ENCODE assay signal across 26 mouse cellular contexts in genomic region chr10:90630099-90630698, GRCm38 (mm10).
DNase-seq lines count a peak whose midpoint lies in the region; ATAC-seq and TF ChIP-seq lines count a peak whose summit lies in the region.
"Had no signal": no experiment of that assay in that cellular context is flagged by ENCODE, and none has a peak within 500 bp of the region (broad histone marks: within the 10 kb centered on the region; RNA-seq: fewer than 3 reads in every experiment).

No protein-coding gene starts in this region.

- no peaks in the 10 kb centered on the region for H3K36me3 ChIP-seq in kidney, postnatal 0 days (ENCODE audit: insufficient read depth, low read length)
- no peaks in the 10 kb centered on the region for H3K36me3 ChIP-seq in limb, embryonic 14.5 days (ENCODE audit: control insufficient read depth, insufficient read depth, low read length)
- H3K36me3 ChIP-seq in limb, embryonic 10.5 days = no peaks in the 10 kb centered on the region
- no peaks in the 10 kb centered on the region for H3K36me3 ChIP-seq in hindbrain, embryonic 11.5 days (ENCODE audit: control insufficient read depth, insufficient read depth, low read length)
- H3K36me3 ChIP-seq: embryonic facial prominence, embryonic 13.5 days; forebrain, embryonic 10.5 days; forebrain, embryonic 15.5 days; heart, embryonic 12.5 days; heart, embryonic 15.5 days; hindbrain, embryonic 12.5 days; hindbrain, embryonic 15.5 days had no signal

- H3K4me2 ChIP-seq in kidney, postnatal 0 days (ENCODE audit: low read length) = no peak overlapping the region
- H3K4me2 ChIP-seq in limb, embryonic 14.5 days (replicated peaks; ENCODE audit: low read depth, low read length, severe bottlenecking) = no peak overlapping the region
- no peak overlapping the region for H3K4me2 ChIP-seq in hindbrain, embryonic 11.5 days (replicated peaks; ENCODE audit: low read depth, low read length)
- H3K4me2 ChIP-seq: embryonic facial prominence, embryonic 13.5 days; forebrain, embryonic 15.5 days; heart, embryonic 12.5 days; heart, embryonic 15.5 days; hindbrain, embryonic 12.5 days; hindbrain, embryonic 15.5 days had no signal

- ATAC-seq in kidney, postnatal 0 days (replicated peaks; ENCODE audit: low FRiP score, low read depth) = no peak
- ATAC-seq in limb, embryonic 14.5 days (ENCODE audit: low FRiP score, low read depth) = no peak
- no peak for ATAC-seq in hindbrain, embryonic 11.5 days (ENCODE audit: low FRiP score)
- ATAC-seq: activated CD4-positive, CD25-positive, alpha-beta regulatory T cell, adult 4 months; CD4-positive, CD25-positive, alpha-beta regulatory T cell, adult 4 months; forebrain, embryonic 15.5 days had no signal

- H3K27ac ChIP-seq in kidney, postnatal 0 days = no peak overlapping the region
- no peak overlapping the region for H3K27ac ChIP-seq in limb, embryonic 14.5 days (replicated peaks; ENCODE audit: low read depth, low read length)
- no peak overlapping the region for H3K27ac ChIP-seq in limb, embryonic 10.5 days
- H3K27ac ChIP-seq in hindbrain, embryonic 11.5 days (ENCODE audit: low read depth, low read length) = no peak overlapping the region
- H3K27ac ChIP-seq: embryonic facial prominence, embryonic 13.5 days; forebrain, embryonic 10.5 days; forebrain, embryonic 15.5 days; heart, embryonic 15.5 days; hindbrain, embryonic 12.5 days; hindbrain, embryonic 15.5 days had no signal

- no peaks in the 10 kb centered on the region for H3K27me3 ChIP-seq in kidney, postnatal 0 days (ENCODE audit: insufficient read depth, low read length)
- no peaks in the 10 kb centered on the region for H3K27me3 ChIP-seq in limb, embryonic 14.5 days (ENCODE audit: control insufficient read depth, insufficient read depth, low read length)
- no peaks in the 10 kb centered on the region for H3K27me3 ChIP-seq in limb, embryonic 10.5 days (ENCODE audit: low read depth, poor library complexity, severe bottlenecking)
- H3K27me3 ChIP-seq in hindbrain, embryonic 11.5 days (ENCODE audit: control insufficient read depth, insufficient read depth, low read length) = no peaks in the 10 kb centered on the region
- H3K27me3 ChIP-seq: embryonic facial prominence, embryonic 13.5 days; forebrain, embryonic 15.5 days; heart, embryonic 12.5 days; heart, embryonic 15.5 days; hindbrain, embryonic 12.5 days; hindbrain, embryonic 15.5 days had no signal

- H3K9me3 ChIP-seq in kidney, postnatal 0 days (replicated peaks; ENCODE audit: low read length) = no peaks in the 10 kb centered on the region
- 0 out of 2 replicates have a peak, but pooled peaks cover 3% of the 10 kb centered on the region for H3K9me3 ChIP-seq in limb, embryonic 14.5 days (ENCODE audit: control insufficient read depth, low read length)
- H3K9me3 ChIP-seq in limb, embryonic 10.5 days (replicated peaks) = no peaks in the 10 kb centered on the region
- H3K9me3 ChIP-seq in hindbrain, embryonic 11.5 days (ENCODE audit: control insufficient read depth, low read length) = no peaks in the 10 kb centered on the region
- H3K9me3 ChIP-seq: forebrain, embryonic 15.5 days; hindbrain, embryonic 12.5 days; hindbrain, embryonic 15.5 days had no signal

- 76% methylated on average over 7 of the region's 7 CpGs for WGBS in kidney, postnatal 0 days
- WGBS in limb, embryonic 14.5 days = 63% methylated on average over 7 of the region's 7 CpGs
- 94% methylated on average over 7 of the region's 7 CpGs for WGBS in limb, embryonic 10.5 days
- 93% methylated on average over 7 of the region's 7 CpGs for WGBS in hindbrain, embryonic 11.5 days

- peak; percentile 1 for DNase-seq in kidney, postnatal 0 days (ENCODE audit: low spot score)
- no peak for DNase-seq in kidney, adult 11 months
- DNase-seq in limb, embryonic 14.5 days (ENCODE audit: low spot score) = peak; percentile 21
- DNase-seq in limb, embryonic 10.5 days (ENCODE audit: low spot score) = no peak
- DNase-seq in brain, adult 2 months (ENCODE audit: low read depth, low spot score) = peak; percentile 43
- DNase-seq in mesoderm, embryonic 11.5 days (ENCODE audit: low read depth, low spot score) = peak; percentile 4
- no peak for DNase-seq in hindbrain, embryonic 11.5 days (ENCODE audit: low spot score)
- DNase-seq: adrenal gland, adult 8-10 months; adrenal gland, postnatal 25 days; cerebellum, adult 11 months; cerebellum, adult 2 months; cerebellum, adult 9-11 months; cerebellum, postnatal 25 days; gastrocnemius, postnatal 25 days; heart, adult 18-20 months; heart, postnatal 14 days; heart, postnatal 4 days had no signal

- H3K4me3 ChIP-seq in kidney, postnatal 0 days (replicated peaks; ENCODE audit: low read depth, low read length) = no peak overlapping the region
- no peak overlapping the region for H3K4me3 ChIP-seq in limb, embryonic 14.5 days (replicated peaks; ENCODE audit: low read length)
- H3K4me3 ChIP-seq in limb, embryonic 10.5 days = no peak overlapping the region
- H3K4me3 ChIP-seq in hindbrain, embryonic 11.5 days (ENCODE audit: low read depth, low read length) = no peak overlapping the region
- H3K4me3 ChIP-seq: embryonic facial prominence, embryonic 13.5 days; forebrain, embryonic 10.5 days; forebrain, embryonic 15.5 days; heart, embryonic 12.5 days; heart, embryonic 15.5 days; hindbrain, embryonic 12.5 days; hindbrain, embryonic 15.5 days had no signal

- H3K9ac ChIP-seq in kidney, postnatal 0 days (ENCODE audit: low read depth, low read length) = no peak overlapping the region
- no peak overlapping the region for H3K9ac ChIP-seq in limb, embryonic 14.5 days (ENCODE audit: low read depth, low read length, severe bottlenecking)
- H3K9ac ChIP-seq in hindbrain, embryonic 11.5 days (ENCODE audit: low read depth, low read length) = no peak overlapping the region
- H3K9ac ChIP-seq: embryonic facial prominence, embryonic 13.5 days; forebrain, embryonic 15.5 days; heart, embryonic 12.5 days; heart, embryonic 15.5 days; hindbrain, embryonic 12.5 days; hindbrain, embryonic 15.5 days had no signal

- no peak for TF ChIP-seq POLR2A in limb, embryonic 14.5 days (IDR thresholded peaks at IDR 0.05; ENCODE audit: borderline replicate concordance, extremely low read depth, insufficient read depth, insufficient read length)

- TF ChIP-seq CTCF in kidney, postnatal 0 days (IDR thresholded peaks at IDR 0.05; ENCODE audit: low read depth) = no peak

- no peaks in the 10 kb centered on the region for H3K4me1 ChIP-seq in kidney, postnatal 0 days (replicated peaks; ENCODE audit: insufficient read depth, low read length)
- peaks cover 4% of the 10 kb centered on the region; the same call in 1 of the 2 replicates for H3K4me1 ChIP-seq in limb, embryonic 14.5 days (ENCODE audit: control insufficient read depth, insufficient read depth, low read length)
- no peaks in the 10 kb centered on the region for H3K4me1 ChIP-seq in limb, embryonic 10.5 days
- no peaks in the 10 kb centered on the region for H3K4me1 ChIP-seq in hindbrain, embryonic 11.5 days (replicated peaks; ENCODE audit: control insufficient read depth, insufficient read depth, low read length)
- H3K4me1 ChIP-seq: forebrain, embryonic 10.5 days; heart, embryonic 12.5 days; heart, embryonic 15.5 days; hindbrain, embryonic 12.5 days had no signal

Comparison
In these comparisons a context has a peak if more than half of its experiments do, and no peak if none do; other contexts are left out.
1. DNase-seq: peak in kidney, postnatal 0 days (single experiment), limb, embryonic 14.5 days (single experiment), brain, adult 2 months (single experiment) and mesoderm, embryonic 11.5 days (single experiment); none in kidney, adult 11 months (single experiment), limb, embryonic 10.5 days (single experiment) and hindbrain, embryonic 11.5 days (single experiment).